Mouse (Mus musculus): ENCODE measurements around the gene Snd1.

Snd1 gene

DNA sequence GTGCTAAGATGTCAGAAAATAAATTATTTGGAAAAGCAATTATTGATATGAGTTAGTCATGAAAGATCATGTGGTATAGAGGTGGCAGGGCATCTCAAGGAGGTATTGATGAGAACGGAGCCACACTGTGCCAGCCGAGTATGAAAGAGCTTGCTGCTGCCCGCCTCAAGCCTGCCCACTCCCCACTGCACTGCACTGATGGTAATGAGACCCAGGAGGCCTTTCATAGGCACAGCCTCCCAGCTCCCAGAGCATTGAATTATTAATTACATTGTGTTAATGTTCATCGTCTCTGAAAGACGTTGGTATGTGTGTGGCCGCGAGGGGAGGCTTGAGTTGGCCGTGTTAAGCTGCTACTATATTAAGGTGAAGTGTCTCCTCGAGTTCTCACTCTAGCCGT, 390.2 kb downstream of the Snd1 start:
- no peak for DNase-seq (ENCODE audit: low read depth, low spot score)

DNA sequence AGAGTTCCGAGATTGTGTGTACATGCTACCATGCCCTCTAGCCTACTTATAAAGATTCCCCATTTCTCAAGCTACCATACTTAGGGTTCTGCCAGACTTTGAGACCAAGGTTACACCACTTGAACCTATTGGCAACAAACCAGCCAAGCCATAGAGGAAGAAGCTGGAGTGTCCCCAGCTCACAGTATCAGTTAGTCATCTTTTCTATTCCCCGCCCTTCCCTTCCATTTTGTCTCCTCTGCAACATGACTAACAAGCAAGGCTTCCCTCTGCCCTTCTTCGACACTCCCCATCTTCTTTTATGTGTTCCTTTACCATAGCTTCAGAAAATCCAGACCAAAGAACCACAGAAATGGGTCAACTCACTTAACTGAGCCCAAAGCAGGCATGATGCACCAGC, 391.3 kb downstream of the Snd1 start:
- DNase-seq (ENCODE audit: low read depth, low spot score), result no peak

DNA sequence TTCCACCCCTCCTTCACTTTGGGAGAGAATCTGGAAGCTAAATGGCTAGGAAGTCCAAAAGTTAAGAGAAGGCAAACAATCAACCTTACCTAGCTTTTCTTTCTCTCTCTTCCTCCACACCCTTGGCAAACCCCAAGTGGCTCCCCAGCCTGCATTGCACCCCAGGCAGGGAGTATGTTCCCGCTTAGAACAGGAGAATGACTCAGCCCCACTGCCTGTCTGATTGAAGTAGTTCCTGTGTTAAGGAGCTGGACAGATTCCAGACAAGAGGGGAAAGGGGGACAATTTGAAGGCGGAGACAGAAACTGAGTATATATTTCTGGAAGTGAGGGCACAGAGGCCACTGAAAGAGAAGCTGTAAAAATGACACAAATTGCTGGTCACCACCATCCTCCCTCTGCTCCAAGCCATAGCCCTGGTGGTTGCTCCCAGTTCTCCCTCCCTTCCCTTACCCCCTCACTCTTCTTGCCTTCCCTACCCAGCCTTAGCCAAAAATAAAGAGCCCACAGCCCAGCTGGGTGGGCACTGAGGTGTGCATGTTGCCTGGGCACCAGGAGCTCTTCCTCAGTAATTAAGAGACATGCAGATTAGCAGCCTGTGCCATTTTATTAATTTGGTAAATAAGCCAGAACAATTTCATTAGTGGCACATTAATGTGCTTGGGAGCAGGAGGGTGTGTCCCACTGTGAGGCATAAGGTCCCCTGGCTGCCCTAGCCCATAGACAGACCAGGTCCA, 392.7 kb downstream of the Snd1 start:
- DNase-seq (ENCODE audit: low read depth, low spot score), result no peak

DNA sequence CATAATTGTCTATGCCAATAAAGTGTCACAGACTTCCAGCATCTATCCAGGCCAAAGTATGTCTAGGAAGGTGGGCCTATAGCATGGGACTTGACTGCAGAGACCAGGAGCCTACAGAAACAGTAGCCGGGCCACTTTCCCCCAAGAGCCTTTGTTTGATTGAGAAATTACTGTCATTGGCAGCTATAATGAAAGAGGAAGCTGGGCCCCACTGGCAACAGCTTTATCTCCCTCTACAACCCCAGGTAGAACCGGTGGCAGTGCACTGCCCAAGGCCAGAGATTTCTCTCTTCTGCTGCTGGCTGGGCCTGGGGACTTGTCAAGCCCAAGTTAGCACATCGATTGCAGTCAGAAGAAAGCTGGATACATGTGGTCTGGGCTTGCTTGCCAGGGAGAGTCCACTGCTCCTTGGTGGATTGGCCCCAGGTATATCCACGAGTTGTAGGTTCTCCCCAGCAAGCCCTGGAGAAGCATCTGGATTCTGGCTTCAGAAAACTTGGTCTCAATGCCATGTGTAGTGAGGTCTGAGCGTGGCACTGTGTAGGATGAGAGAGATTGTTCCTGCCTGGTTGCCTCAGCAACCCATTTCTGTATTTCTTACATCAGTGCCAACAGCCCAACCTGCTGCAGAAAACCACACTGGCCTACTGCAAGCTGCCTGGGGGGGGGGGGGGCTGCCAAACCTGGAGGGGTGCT, 396.9 kb downstream of the Snd1 start:
- peak; percentile 64 for DNase-seq (ENCODE audit: low read depth, low spot score)

DNA sequence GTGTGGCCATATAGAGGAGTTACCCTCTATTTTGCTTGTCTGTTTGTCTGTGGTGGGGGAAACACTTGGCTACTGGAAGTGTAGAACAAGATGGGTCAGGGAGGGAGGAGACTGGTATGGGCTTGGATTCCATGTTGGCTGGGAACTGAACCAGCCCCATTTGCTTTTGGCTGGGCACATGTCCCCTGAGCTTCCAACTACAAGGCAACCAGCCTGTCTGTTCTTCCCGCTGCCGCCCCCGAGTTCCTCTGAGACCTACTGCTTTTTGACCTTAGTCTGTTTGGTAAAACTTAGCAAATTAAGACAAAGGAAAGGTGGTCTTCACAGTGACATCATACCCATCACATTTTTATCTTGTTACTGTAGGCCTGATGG, 397.5 kb downstream of the Snd1 start:
- no peak for DNase-seq (ENCODE audit: low read depth, low spot score)

DNA sequence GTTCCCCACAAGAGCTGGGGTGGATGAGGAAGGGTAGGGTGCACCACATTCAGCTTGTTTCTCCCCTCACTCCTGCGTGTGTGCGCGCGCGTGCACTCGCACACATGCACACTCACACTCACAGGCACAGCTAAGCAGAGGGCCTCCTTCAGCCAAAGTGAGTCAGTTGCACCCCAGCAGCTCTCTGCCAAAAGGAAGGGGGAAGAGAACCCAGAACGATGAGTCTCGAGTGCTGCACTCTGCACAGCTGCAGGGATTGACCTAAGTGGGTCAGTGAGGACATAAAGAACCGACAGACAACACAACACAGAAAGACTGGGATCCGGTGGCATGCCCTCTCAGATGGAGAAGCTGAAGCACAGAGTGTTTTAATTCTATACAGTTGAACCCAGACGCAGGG, 399.1 kb downstream of the Snd1 start:
- no peak for DNase-seq (ENCODE audit: low read depth, low spot score)

DNA sequence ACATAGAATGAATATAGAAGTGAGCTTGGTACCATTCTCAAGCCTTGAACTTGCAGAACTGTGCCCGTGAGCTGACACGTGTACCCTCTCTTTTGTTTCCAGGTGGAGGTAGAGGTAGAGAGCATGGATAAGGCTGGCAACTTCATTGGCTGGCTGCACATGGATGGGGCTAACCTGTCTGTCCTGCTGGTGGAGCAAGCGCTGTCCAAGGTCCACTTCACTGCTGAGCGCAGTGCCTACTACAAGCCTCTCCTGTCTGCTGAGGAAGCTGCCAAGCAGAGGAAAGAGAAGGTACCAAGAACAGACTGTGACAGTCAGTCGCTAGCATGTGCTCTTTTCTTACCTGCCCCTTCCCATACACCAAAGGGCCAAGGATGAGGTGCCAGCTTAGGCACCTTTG, 399.8 kb downstream of the Snd1 start:
- no peak for DNase-seq (ENCODE audit: low read depth, low spot score)

DNA sequence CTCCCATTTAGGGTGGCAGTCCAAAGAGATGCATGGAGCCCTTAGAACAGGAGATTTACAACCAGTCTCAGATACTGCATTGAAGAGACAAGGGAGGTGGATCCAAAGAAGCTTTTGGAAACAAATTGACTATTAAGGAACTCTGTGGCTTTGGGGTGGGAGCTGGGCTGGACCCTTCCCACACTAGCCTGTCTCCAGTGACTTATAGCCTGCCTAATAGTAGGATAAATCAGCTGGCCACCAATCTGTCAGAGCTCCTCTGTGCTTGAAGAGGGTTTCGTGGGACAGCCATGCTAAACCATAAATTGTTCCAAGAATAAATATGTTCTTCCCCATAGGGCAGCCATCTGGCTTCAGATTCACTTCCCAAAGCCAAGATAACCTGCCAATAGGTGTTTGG, 400.4 kb downstream of the Snd1 start:
- DNase-seq (ENCODE audit: low read depth, low spot score), result no peak

DNA sequence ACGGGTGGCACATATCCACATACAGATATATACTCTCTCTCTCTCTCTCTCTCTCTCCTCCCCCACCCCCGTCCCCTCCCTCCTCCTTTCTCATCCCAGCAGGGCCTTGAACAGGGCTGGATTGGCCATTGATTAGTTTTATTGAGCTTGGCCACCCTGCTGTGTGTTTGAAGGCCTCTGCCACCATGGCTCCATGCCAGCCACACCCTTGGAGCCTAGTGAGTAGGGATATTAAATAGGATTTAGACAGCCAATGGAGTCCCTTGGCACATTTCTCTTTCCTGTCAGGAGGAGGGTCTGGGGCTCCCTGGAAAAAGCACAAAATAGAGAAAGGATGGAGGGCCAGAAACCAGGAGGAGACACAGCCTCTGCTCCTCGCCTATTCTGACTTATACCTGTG, 401.6 kb downstream of the Snd1 start:
- DNase-seq (ENCODE audit: low read depth, low spot score), result no peak

DNA sequence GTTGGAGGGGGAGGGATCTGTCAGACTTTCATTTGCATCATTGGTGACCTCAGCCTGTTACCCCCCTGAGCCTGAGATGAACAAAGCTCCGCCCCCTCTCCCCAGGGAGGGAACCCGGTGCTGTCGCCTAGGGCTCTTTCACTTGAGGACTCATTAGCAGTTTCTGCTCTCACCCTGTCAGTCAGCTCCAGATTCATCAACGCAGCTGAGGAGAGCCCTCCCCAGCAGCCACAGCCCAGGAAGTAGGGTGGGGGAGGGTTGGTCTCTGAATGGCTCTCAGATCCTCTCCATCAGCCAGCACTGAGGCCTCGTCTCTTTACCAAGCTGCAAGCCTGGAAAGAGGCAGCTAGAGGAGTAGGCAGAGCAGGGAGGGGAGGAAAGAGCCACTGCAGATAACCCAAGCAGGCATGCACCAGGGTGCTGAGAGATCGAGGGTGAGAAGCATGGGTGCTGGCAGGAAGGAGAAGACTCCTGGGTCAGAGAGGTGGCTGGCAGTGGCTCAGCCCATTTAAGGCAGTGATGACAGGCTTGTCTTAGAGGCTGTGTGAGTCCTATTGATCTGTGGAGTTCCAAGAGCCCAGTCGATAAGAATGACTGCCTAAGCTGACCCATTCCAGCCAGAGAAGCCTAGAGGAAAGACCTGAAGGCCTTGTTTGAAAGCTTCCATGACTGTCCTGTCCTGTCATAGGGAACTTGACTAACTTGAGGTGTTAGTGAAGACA, 403.2 kb downstream of the Snd1 start:
- DNase-seq (ENCODE audit: low read depth, low spot score), result no peak

DNA sequence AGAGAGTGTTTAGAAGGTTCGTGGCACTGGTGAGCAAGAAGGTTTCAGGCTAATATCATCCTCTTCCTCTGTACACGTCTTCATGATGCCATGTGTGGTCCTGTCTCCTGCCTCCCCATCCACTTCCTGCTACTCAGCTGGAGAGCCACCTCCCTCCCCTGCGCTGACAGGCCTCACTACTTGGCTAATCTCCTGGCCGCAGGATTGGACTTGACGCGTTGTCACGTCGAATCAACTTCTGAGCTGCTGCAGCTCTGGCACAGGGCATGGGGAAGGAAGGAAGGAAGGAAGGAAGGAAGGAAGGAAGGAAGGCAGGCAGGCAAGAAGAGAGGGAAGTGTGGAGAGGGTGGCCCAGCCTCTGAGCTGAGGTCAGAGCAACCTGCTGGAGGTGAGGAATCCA, 404.4 kb downstream of the Snd1 start:
- DNase-seq (ENCODE audit: low read depth, low spot score), result no peak

DNA sequence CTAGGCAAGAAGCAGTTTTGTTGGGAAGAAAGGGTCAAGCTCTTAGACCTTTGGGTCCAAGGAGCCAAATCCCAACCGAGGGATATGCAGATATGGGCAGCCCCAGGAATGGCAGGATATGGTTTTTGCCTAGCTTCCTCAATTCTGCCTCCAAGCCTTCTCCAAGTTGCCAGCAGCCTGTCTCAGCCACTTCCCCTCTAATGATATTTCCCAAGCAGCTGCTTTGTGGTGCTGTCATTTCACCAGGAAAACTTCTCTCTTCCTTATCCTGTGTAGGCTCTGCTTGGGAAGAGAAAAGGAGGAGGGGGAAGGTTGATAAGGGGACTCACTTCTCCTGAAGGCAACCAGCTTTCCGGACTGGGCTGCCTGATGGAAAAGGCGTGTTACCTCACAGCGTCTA, 406.0 kb downstream of the Snd1 start:
- no peak for DNase-seq (ENCODE audit: low read depth, low spot score)

DNA sequence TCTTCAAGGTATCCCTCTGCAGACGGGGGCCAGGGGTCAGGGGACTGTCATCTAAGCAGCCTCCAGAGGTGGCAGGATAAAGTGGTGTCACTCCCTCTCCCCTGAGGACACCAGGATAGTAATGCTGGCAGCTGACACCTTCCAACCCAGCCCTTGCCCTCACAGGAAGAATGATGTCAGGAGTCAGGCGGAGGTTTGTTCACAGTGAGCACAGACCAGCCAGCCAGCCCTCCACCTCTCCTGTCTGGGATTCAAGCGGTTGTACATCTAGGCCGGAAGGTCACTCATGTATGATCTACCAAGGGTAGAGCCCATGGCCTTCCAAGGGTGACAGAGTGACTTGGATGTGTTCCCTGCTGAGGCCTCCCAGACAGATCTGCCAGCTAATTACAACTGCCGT, 408.6 kb downstream of the Snd1 start:
- no peak for DNase-seq (ENCODE audit: low read depth, low spot score)

DNA sequence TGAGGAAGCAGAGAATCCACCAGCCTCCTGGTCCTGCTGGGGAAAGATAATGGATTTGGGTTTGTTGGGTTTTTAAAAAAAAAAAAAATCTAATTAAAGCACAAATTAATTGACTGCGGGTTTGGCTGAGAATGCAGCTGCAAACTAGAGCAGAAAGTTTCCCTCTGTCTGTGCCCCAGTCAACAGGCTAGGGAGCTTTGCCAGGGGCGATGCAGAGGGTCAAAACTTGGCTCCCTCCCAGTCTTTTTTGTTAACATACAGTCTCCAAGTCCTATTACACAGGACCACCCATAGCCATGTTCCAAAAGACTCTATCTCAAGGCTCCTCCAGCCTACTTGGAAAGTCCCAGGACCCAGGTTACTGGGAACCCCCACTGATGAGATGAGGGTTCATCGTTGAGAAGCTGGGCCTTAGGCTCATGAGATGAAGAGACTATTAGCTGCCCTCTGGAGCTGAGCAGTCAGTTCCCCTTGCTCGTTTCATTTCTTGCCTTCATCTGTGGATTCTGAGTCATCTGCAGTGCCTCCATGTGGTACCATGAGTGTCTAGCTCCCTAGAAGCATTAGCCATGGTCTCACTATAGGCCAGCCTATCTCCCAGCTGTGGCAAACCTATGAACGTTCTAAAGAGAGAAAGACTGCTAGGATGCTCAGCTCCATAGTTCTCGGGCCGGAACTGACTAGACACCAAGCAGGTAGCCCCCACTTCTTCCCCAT, 411.9 kb downstream of the Snd1 start:
- no peak for DNase-seq (ENCODE audit: low read depth, low spot score)

DNA sequence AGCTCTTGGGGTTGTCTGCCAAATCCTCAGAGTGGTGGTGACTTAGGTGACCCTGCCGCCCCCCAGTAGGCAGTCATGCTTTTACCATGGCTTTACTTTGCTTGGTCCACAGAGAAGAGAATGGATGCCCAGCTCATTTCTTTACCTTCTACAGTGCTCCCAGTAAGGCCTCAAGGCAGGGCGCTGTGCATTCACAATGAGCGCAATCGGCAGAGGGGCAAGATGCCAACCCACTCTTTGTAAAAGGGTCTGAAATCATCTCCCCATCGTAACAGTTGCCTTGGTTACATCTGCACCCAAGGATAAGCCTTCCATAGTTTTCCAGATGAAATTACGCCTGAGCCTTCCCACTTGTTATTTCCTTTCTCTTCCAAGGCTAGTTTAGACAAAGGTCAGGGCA, 415.5 kb downstream of the Snd1 start:
- no peak for DNase-seq (ENCODE audit: low read depth, low spot score)

DNA sequence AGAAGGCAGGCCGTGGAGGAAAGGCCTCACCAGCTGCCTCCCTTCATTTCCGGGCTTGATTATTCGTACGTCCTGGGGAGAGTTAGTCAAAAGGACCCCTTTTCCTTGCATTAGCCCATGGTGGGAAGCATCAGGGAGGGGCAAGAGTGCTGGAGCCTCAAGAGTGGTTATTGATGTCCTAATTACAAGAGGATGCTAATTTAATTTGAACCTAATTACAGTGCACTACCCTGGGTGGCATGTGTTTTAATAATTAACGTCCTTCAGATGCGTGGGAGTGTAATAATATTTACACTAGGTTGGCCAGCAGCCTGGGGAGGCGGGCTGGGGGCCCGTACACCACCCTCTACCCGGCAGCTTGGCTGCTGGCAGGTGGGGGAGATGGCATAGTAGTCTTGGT, 416.5 kb downstream of the Snd1 start:
- no peak for DNase-seq (ENCODE audit: low read depth, low spot score)

DNA sequence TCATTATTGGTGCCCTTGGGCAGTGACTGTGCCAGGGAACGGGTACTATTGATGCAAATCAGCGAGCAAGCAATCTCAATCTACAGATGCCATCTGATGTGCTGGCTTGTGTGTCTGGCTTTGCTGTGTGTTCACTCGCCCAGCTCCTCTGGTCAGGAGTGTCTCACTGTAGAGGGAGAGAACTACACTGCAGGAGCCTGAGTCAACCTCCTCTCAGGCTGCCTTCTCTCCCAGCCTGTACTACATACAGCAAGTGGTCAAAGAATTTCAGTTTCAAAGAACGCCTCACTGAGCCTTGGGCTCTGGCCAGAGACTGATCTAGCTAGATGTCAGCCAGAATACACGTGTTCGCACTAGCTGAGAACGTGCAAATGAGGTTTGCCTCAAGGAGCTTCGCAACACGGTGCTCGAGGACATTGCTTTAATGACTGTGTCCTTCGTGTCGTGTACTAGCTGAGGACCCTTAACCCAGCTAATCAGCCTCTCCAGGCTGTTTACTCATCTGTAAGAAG, 420.1 kb downstream of the Snd1 start:
- no peak for DNase-seq (ENCODE audit: low read depth, low spot score)

DNA sequence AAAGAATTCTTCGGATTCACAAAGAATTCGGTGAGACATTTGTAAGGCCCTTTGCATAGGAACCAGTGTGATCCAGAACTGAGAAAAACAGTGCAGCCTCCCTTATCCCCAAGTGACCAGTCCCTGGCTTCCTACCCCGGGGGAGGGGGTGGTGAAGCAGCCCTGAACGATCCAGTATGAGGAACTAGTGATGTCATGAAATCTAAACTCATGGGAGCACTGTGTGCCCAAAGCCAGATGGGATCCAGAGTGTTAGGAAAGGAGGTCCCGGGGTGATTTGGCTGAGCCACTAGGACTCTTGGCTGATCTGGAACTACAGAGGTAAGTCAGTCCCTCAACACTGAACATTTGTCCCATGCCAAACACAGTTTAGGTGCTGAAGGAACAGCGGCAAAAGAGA, 420.8 kb downstream of the Snd1 start:
- no peak for DNase-seq (ENCODE audit: low read depth, low spot score)

DNA sequence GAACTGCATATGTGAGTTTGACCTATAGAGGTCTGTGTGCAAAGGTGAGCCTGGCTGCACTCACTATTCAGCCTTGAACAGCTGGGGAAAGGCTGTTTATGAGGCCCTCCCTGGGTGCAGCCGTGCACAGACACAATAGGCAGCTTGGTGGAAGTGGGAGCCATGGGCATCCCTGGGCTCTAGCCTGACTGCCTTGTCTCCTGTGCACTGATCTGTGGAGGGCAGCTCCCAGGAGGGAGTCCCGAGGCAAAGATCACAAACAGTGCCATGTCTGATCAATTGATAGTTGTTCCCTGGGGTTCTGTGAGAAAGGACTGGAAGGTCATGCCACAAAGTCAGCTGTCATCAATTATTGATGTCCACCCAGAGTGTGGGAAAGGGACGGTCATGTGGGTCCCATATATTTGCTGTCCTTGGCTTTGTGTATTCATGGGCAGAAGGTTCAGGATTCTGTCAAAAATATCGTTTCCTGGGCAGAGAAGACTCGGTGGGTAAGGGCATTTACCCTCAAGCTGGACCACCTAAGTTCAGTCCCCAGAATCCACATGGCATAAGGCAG, 421.9 kb downstream of the Snd1 start:
- DNase-seq (ENCODE audit: low read depth, low spot score), result no peak

DNA sequence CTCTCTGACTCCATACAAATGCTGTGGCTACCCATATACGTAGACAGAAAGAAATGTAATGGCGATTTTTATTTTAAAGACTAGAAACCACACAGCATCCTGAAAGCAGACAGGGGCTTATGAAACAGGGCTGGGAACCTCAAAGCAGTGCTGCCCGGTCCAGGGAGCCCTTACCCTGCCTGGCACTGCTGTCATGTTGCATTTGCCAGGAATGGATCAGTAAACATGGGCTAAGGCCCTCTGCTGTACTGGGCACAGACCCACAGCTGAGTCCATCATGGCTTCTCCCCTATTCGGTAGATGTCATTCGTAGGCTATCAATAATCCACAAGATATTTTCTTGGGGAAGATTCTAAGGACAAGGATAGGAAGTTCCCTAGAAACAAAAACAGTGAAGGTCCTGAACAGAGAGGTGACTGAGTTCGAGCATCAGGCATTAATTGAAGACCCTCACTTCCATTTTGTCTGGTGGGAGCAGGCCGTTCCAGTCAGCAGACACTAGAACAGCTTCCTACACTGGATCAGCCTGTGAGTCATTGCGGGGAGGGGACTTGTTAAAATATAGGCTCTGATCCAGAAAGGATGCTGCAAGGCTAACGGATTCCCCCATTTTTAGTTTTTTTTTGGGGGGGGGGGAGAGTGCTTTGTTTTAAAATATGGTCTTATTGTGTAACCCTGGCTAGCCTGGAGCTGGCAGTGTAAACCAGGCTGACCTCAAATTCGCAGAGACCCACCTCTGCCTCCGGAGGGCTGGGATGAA, 422.6 kb downstream of the Snd1 start:
- DNase-seq (ENCODE audit: low read depth, low spot score), result no peak

DNA sequence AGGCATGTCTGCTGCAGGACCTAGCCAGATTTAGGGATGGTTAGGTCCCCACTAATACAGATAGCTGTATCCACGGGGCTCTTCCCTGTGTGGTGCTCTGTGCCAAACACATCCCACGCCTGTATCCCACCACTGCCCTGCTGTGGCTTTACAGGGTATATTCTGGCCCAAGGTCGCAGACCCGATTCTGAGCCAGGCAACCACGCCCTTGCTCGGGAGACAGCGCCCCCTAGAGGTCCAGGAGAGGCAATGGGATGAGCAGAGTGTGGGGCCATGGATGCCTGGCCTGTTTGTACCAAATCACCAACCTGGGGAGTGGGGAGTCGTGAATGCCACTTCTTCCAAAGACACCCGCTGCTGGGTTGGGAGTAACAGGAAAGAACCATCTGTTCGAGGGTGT, 423.9 kb downstream of the Snd1 start:
- DNase-seq (ENCODE audit: low read depth, low spot score), result no peak
